Mouse (Mus musculus): ENCODE measurements around the gene Rbm17. TPM values are rescaled to one million over a fixed set of nuclear protein-coding genes. Genes with fewer than 3 reads are reported as not detected.
A peak's percentile ranks its signal among the peaks of the same experiment; 100 is the strongest.
"Not testable (repeated sequence)": the region's sequence is repeated elsewhere in the genome, so short reads cannot be mapped to it uniquely, and the experiment has no call there.

Gene Rbm17
- total RNA-seq, 2 experiments from 2014 or later, result 56.4 to 64.0 TPM

- DNase-seq, result no peak
Observed at GRCm38 (mm10) chr2:11544342-11544741, 59.6 kb downstream of the Rbm17 start.

GRCm38 (mm10) chr2:11543158-11543557 is 60.8 kb downstream of the Rbm17 start:
- DNase-seq, result no peak

- peak; percentile 80 to 93 for DNase-seq
Observed at GRCm38 (mm10) chr2:11542640-11543039, 61.3 kb downstream of the Rbm17 start.

DNA sequence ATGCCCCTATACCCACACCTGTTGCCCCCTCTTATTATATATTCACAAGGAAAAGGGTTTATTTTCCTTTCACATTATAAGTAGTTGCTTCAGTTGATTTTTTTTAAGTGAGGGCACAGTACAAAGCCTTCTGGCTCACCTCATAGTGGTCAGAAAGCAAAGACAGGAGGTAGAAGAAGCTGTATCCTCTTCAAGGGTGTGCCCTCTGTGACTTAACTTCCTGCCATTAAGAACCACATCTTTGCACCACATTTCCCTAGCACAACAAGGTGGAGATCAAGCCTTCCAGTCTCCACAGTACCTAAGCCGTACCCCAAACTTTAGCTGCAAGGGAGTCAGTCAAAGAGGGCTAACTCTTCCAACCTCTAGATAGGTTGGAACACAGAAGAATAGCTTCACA is 61.8 kb downstream of the Rbm17 start:
- DNase-seq, result no peak

GRCm38 (mm10) chr2:11541528-11541927 is 62.4 kb downstream of the Rbm17 start:
- DNase-seq, result not testable (repeated sequence)

- DNase-seq, result no peak
Observed at GRCm38 (mm10) chr2:11535966-11536365, 68.0 kb downstream of the Rbm17 start.

Other genes with a start within 250 kb of the Rbm17 start
- gene Pfkfb3, start 50.1 kb downstream of the Rbm17 start, total RNA-seq (2021), result 10 to 100 TPM; 11.3 to 23.2 TPM
- gene Gm17490, start 22.1 kb upstream of the Rbm17 start, total RNA-seq (2021), result not detected
- 1 to 10 TPM in 1 of 2 experiments, under 1 TPM in 1; 0.62 to 1.2 TPM for gene Il2ra, start 38.7 kb upstream of the Rbm17 start, total RNA-seq (2021)
- gene Il15ra, start 101.1 kb upstream of the Rbm17 start, total RNA-seq (2021), result 10 to 100 TPM; 29.6 to 30.6 TPM
- 10 to 100 TPM; 64.8 to 66.2 TPM for gene Fbh1, start 173.4 kb upstream of the Rbm17 start, total RNA-seq (2021)
- gene Ankrd16, start 173.7 kb upstream of the Rbm17 start, total RNA-seq (2021), result 10 to 100 TPM; 15.3 to 16.7 TPM

Measured in heart, adult 18-20 months (tissue).